Mouse (Mus musculus): ENCODE results near the gene Arid5b.

Arid5b gene

GRCm38 (mm10) chr10:68274900-68275760 is 3.4 kb downstream of the Arid5b start:
- in situ Hi-C loops (cut with MboI, MseI), result loop anchor here (10.0 kb wide), 1 partner anchor 170 kb away; no protein-coding TSS in a partner anchor

- in situ Hi-C loops (cut with MboI, MseI), result loop anchor here (10.0 kb wide), 1 partner anchor 175 kb away; no protein-coding TSS in a partner anchor
These were observed 8.8 kb downstream of the Arid5b start for GRCm38 (mm10) chr10:68269789-68270188.

DNA sequence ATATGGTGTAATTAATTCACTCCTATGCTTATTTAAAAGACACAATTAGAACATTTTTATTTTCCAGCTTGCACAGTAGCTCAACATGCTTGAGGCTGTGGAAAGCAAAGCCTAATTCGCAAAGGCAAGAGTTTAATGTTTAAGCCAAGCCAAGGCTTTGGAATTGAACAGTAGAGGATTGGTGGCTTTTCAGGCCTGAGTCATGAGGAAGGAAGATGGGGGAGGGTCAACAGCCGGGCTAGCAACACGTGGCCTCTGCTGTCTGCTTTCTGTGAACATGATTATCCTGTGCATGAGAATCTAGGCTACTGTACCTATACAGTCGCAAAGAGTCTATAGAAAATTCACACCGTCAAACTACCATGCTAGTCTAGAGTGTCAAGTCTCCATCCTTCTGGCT is 9.9 kb downstream of the Arid5b start:
- in situ Hi-C loops (cut with MboI, MseI), result no loop called here

- in situ Hi-C loops (cut with MboI, MseI), result no loop called here
These were observed 14.4 kb downstream of the Arid5b start for GRCm38 (mm10) chr10:68263969-68264688.

DNA sequence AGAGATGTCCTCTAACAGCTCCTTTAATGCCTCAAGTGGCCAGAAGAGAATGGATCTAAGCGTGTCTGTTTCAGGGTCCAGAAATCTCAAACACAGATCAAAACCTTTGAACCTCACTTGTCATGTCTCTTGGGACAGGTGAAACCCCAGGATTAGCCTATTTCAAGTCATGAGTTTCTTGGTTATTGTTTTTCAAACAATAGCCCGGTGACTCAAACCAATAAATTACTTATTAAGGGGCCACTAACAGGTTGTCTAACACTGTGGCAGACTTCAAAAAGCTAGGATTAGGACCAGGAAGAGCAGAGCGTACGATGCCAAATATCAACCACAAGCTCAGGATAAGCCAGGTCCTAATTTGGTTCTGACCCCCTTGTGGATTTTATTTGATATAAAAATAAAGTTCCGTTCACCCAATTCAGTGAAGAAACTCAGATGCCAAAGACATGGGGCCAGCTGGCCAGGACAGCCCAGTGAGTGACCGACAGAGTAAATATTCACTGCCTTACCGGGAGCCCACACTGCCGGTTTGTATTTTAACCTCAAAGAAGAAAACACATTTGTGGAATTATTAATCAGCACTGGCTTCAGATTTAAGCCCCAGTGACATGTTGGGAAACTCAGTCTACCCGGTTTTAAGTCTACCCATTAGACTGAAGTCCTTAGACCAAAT is 15.1 kb downstream of the Arid5b start:
- in situ Hi-C loops (cut with MboI, MseI), result no loop called here

DNA sequence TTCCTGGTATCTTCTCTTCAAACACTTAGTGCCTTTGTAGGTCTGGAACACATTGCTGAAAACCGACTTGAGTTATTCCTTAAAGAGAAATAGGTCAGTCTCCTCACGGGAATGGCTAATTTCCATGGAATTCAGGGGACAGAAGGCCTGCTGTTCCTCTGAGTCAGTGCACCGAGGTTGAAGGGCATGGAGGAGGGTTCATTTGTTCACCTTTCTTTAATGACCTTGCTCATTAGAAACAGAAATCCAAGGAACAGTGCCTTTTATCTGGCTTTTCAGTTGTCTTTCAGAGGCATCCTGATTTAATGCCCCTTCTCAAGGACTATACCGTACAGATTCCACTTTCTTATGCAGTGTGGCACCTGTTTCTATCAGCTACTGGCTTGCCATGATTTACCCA is 18.9 kb downstream of the Arid5b start:
- in situ Hi-C loops (cut with MboI, MseI), result no loop called here

DNA sequence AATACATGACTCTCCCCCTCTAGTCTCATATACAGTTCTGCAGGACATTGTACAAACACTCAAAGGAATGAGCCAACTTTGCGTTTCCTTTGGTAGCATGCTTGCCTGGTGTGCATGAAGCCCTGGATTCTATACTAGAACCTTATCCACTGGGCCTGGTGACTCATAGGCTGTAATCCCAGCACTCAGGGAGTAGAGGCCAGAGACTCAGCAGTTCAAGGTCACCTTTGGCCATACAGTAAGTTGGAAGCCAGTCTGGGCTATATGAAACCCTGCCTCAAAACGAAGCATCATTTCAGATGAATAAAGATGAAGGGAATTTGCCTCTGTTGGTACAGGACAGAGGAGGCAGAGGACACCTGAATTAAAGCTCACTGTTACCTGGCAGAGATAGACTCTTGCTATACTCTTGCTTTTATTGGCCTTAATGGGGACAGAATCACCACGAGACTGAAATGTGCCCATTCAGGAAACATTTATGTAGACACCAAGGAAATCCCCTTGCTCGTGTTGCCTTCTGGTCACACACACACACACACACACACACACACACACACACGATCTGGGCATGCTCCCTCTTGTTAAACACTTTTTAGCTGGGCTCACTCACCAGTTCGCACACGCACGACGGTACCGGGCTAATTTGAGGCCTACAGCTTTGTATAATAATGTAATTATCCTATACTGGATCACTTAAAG is 21.0 kb downstream of the Arid5b start:
- in situ Hi-C loops (cut with MboI, MseI), result no loop called here

- in situ Hi-C loops (cut with MboI, MseI), result no loop called here
These were observed 22.4 kb downstream of the Arid5b start for GRCm38 (mm10) chr10:68256134-68256533.

GRCm38 (mm10) chr10:68253452-68254117 is 25.0 kb downstream of the Arid5b start:
- in situ Hi-C loops (cut with MboI, MseI), result no loop called here

- in situ Hi-C loops (cut with MboI, MseI), result no loop called here
These were observed 25.9 kb downstream of the Arid5b start for GRCm38 (mm10) chr10:68252650-68253049.

- in situ Hi-C loops (cut with MboI, MseI), result no loop called here
These were observed 29.2 kb downstream of the Arid5b start for GRCm38 (mm10) chr10:68249355-68249782.

- in situ Hi-C loops (cut with MboI, MseI), result no loop called here
These were observed 30.1 kb downstream of the Arid5b start for GRCm38 (mm10) chr10:68248281-68249015.

- in situ Hi-C loops (cut with MboI, MseI), result no loop called here
These were observed 30.9 kb downstream of the Arid5b start for GRCm38 (mm10) chr10:68247490-68248280.

GRCm38 (mm10) chr10:68246603-68247247 is 31.8 kb downstream of the Arid5b start:
- in situ Hi-C loops (cut with MboI, MseI), result no loop called here

DNA sequence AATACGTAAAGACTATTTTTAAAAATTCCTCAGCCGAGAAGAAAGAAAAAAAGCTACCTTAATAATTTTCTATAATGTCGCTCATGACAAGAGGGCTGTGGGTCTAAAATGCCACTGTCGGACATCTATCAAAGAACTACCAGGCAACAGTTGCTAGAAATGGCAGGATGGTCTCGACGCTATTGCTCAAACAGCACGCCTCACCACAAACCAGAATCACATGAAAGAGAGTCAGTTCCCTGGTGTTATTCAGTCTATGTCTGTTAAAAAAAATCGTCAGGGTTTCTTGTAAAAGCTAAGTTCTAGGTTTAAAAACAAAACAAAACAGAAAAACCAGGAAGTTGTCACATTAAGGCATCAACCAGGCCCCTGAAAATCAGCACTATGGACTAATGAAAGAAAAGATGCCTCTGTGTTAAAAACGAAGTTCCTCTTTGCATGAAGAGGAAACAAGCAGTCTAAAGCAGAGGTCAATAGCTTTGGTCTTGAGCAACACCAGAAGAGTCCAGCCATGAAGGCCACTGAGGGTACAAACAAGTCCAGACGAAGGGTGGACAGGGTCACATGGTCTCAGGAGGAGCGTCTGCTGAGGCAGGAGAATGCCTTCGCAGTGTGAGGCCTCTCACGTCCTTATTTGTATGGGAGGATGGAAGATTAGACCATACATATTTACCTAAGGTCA is 37.6 kb downstream of the Arid5b start:
- in situ Hi-C loops (cut with MboI, MseI), result no loop called here

DNA sequence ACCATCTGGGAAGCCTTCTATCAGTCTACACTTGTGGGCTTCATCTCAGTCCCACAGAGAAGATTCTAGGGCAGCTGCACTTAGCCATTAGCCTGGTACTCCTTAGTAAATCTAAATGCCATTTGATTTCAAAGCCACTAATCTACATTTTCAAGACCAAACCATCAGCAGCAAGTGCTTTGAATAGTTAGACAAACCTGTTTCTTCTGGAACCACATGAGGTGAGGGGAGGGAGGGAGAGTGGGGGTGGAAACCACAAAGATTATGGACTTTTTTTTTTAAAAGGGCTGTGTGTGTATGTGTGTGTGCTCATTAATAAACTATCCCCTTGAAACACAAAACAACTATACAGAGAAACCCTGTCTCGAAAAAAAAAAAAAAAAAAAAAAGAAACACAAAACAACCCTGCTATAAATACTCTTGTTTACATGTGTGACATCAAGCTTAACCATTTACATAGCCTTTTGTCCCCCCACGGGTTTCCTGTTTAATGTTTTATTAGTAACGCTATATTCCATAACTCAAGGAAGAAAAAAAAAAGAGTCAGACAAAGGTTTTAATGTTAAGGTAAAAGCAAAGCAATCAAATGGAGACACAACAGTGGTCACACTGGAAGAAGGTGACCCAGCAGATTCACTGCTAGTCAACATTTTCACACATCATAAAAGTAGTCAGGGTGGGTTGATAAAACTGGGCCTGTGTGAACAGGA is 38.3 kb downstream of the Arid5b start:
- in situ Hi-C loops (cut with MboI, MseI), result no loop called here

DNA sequence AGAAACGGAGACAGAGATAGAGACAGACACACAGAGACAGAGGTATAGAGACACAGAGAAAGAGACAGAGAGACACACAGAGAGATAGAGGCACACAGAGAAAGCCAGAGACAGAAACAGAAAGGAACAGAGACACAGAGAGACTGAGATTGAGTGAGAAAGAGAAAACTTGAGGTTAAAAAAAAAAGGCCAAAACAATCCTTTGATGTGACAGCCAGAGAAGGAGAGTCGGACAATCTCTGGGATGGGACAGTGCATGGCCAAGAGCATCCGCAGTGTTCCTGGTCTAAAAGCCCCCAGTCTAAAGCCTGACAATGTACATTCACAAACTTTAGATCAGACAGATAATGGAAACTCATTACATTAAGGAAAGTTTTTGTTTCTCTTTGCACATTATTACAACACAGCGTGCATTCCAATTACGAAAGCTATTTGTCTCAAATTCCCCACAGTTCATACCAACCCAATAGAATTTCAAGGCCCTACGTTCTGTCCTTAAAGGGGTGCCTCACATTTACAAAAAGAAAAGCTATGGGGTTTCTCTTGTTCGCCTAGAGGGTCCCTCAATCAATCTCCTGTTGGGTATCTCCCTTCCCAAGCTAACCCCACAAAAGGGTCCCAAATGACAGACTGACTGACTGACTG is 39.0 kb downstream of the Arid5b start:
- in situ Hi-C loops (cut with MboI, MseI), result no loop called here

All from T-helper 2 cell (primary cell).